Mouse (Mus musculus) kidney, postnatal 36 days (tissue): ENCODE measurements around the gene Kdm6b.
A peak's percentile ranks its signal among the peaks of the same experiment; 100 is the strongest.

Experiments used
- DNase-seq, 2 experiments: peaks; one replicate each; pipeline ENCODE4 v3.0.0; 2021 to 2022; ENCODE audit warnings: mixed read lengths in 2 of 2

The Kdm6b gene

DNA sequence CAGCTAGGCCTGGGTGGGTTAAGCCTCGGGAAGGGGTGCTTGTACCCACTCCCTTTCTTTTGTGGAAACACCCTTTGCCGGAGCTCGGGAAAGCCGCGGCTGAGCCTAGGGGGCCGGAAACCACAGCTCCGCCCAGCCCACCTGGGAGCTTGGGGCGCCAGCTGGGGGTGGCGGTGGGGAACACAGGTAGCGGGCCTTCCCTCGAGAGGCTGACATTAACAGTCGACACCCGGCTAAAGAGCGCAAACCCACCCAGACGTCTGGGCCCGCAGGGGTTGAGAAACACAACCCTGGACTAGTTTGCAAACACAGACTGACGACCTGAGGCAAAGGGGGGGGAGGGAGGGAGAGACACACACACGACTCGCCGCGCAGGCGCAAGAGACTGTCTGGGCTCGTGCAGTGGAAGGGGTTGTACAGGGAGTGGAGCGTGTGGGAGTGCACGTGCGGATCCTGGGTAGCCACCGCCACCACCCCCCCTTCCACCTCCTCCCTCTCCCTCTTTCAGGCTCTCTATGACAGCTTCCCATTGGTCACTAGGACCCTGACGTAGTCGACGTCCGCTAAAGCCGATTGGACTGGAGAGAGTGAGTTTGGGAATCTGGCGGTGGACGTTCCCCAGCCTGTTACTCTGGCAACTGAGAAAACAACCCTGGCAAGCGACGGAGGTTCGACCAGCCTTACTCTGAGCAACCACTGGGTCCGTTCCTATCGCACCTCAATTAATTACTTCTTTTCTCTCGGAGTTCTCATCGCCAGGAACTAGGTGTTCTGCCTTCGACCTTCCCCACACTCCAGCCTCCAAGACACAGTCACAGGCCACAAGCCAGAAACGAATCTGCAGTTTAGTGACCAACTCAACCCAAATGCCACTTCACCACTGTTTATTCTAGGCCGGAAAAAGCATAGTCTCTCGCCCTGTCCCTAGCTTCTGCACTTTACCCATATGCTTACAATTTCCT is 5.3 kb upstream of the Kdm6b start:
- DNase-seq, result peak; percentile 95 to 98

DNA sequence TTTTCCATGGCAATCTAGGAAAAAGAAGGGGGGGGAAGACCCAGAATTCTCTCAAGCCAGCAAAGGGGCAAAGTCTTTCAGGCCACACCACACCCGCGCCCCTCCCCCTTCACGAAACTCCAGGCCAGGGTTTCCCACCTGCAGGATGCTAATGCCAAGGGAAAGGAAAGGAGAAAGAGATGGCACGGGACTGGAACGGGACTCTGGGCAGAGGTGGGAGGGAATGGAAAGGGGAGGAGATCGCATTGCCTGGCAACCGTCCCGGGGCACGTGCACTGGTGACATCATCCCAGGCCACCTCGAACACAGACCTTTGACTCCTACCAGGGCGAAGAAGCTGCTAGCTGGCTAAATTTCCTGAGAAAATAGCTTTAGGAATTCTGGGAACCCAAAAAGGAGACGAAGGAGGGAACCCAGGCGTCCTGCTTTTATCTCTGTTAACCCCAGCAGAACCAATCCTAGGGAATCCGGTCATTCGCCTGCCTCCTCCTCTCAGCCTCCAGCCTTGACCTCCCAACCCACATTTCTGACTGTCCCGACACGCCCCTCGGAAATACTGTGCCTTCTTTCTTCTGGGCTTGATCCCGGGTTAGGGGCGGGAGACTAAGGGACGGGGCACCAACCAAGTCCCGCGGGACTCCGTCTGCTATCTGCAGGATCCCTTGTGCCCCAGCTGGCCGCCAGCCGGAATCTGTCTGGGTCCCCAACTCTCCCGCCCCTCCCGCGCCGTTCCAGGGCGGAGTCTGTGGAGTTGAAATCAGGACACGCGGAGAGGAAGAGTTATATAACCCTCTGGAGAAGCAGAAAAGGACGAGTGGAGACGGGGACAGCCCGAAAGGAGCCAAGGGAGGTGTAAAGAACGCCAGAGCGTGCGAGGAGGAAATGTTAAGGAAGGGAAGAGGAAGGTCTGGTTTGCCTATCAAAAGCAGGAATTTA is 4.2 kb upstream of the Kdm6b start:
- peak; percentile 98 to 99 for DNase-seq

DNA sequence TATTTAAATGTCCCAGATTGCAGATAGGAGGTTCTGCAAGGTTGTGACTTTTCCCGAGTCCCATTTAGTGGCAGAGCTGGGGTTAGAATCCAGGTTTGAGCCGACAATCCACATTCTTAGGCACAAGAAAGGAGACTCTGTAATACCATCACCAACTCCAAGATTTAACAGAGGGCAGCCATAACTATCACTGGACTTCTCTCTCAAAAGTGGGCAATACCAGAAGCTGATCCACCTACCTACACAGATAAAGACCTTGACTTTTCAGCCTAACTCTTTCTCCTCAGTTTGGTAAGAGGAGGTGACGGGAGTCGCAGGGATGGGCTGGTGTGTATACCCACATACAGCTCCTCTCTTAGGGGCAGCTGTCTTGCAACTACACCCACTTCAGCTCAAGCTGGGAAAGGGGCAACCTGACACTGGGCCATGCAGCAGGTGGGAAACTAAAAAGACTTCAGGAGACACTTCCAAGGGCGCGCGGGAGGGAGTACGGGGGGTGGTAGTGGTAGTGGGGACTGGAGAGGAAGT is 3.5 kb upstream of the Kdm6b start:
- DNase-seq, result no peak

DNA sequence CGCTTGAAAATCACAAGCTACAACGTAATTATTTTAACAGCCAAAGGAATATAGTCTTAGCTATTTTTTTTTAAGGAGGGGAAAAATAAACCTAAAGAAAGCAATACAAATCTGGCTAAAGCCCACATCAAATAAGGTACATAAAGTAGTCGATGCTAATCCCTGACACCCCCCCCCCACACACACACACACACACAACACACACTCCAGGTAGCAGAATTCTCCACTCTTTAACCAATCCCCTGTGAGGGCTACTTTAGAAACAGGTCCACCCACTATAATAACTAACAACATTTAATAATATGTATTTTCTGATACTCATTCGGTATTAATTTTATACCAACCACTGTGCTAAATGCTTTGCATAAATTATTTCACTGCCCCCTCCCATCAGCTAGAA is 3.0 kb upstream of the Kdm6b start:
- DNase-seq, result no peak

DNA sequence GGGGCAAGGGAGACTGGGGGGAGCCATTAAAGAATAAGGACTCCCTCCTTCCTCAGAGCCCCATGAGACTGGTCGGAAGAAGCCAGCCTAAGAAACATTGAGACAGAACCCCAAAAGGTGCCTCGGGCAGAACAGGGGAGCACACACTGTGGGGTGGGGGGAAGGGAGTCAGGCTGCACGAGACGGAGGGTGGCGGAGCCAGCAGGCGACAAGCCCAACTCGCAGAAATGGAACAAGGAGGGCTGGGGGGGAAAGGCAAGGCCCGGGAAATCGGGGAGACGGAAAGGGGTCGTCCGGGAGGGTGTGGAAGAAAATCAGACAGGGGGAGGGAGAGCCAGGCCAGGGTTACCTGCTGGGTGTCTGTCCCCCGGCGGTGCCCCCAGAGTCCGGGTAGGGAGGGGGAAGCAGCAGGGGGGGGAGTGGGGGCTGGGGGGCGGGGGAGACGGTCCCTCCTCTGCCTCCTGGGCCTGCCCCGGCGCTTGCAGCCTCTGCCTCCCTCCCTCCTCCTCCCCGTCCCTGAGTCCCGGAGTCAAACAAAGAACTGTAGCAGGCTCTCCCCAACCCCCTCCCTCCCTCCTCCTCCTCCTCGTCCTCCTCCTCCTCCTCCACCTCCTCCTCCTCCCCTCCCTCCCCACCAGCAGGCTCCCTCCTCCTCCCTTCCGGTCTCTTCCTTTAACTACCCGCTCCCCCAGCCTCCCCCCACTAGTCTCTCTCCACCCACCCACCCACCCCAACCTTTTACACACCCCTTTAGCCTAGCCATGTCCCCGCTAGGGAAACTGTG is 2.4 kb upstream of the Kdm6b start:
- DNase-seq, result peak; percentile 68 to 69

DNA sequence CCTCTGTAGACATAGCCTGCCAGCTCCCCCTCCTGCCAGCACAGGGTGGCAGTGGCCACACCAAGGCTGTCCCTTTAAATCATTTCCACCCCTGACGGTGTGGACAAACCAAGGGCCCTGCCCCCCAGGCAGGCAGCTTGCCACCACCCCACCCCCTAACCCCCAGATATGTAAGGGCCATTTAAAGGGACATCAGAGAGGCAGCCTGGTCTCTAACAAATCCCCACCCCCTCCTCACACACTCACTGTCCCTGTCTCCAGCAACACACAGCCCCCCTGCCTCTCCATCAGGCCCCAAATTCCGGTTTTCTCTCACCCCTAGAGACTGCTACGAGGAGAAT is 1.8 kb upstream of the Kdm6b start:
- DNase-seq, result peak; percentile 77 to 80

DNA sequence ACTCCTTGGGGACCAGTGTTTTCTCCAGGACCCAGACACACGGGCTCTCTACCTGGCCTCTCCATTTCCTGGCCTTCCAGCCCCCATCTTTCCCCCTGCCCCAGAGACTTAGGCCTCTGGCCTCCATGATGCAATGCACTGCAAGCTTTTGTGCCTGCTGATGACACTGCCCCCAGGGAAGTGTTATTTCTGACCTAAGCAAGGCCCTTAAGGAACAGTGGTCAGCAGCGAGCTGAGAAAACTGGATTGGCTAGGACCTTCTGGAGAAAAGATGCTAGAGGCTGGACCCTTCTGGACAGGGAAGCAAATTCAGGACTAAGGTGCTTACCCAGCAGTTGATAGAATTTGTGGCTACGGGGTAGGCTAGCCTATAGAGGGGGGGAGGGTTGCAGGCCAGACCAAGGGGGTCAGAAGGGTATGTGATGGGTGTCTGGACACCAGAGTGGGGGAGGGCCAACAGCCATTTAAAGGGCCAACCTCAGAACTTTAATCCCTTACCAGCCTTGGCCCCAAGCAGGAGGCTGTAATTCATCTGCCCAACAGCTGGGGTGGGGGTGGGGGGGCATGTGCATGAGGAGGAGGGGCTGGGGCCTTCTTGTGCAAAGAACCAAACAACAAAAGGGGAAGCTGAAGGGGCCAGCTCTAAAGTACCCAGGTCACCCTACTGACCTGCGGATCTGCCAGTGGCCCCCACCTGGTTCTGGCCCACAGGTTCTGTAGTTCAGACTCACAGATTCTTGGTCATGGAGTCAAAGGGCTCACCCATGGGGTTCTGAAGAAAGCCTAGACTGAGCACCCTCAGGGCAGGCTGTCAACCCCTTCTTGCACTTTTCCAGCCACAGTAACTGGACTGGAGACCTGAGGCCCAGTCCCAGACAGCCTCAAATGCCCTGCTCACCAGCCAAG is 1.2 kb upstream of the Kdm6b start:
- DNase-seq, result peak in 1 of 2 experiments; percentile 18

DNA sequence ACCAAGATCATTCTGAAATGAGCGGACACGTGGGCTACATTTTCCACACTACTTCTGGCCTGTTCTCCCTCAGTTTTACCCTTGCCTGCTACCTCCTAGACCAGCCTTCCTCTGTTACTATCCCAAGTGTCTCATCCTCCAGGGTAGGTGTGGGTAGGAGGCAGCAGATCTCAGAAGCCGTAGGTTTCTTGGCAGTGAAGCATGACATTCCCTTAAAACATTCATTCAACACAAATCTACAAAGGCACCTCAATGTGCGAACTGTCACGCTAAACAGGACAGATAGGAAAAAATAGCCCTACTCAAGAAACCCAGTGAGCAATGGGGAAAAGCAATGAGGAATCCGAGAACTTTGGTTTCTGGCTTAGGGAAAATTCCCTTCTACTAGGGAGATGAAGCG is 927 bp downstream of the Kdm6b start:
- no peak for DNase-seq

DNA sequence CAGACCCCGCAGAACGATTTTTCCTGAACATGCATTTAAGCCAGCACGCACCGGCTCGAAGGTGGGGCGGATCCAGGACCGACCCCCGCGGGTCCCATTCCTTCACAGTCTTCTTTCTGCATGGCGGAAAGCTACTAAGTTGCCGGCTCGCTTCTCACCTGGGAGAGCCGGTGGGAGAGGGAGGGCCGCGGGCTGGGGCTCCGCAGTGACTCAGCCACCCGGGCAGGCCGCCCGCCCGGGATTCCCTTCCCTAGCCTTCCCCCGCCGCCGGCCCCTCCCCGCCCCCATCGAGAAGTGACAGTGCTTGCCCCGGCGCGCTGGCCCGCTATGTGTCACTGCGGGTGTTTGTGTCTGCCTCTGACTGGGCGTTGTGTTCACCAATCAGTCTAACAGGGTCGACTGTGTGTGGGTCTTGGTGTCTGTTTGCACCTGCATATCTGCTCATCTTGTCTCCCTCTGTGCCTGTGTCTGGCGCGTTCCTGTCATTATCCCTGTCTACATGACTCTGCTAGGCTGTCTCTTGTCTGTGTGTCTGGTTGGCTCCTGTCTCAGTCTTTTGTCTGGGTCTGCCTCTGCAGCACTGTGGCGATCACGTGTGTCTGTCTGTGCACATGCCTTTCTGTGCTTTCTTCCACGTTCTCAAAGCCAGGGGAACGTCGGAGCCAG is 1.8 kb downstream of the Kdm6b start:
- DNase-seq, result peak; percentile 64 to 84

DNA sequence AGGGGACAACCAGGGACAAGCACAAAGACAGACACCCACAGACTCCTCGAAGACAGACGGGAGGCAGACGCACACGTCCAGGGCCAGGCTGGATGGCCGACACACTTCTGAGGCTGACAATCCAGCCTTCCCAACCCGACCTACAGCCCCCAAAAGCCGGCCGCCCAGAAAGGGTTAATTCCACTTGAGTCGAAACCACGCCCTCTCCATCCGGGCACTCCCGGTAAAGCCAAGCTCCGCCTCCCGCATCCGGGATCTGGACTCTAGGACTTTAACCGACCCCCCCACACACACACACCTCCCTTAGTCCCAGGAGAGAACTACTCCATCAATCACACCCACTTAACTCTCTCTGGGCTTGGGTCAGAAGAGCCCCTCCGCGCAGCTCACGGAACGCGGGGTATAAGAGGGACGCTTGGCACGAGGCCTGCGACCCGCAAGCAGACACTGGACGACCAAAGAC is 2.4 kb downstream of the Kdm6b start:
- DNase-seq, result peak; percentile 98 to 99

DNA sequence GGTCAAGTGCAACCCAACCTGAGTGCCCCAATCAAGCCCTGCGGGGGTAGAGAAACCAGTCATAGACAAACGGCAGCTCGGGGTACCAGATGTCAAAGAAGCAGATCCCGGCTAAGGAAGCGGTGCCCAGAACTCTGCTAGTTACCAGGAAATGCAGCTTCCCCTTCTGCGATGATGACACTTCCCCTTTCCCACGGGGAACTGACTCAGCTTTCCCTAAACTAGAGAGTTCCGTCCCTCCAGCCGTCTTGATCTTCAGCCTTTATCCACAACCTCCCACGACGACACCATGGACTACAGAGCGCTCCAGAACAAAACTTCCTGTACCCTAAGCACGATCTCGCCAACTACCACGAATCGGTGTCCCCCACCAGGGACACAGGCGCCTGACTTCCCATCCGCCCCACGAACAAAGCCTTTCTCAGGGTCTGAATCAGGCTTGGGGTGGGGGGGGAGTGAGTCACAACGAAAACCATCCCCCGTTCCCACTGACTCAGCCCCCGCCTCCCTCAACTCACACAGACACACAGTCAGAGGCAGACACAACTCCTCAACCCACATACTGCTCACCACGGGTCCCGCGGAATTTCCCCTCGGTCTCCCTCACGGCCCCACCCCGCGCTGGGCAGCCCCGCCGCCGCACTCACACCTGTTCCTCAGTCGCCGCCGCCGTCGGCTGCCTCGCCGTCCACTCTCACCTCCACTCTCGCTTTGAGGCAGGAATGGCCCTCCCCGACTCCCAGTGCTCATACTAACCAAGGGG is 3.0 kb downstream of the Kdm6b start:
- DNase-seq, result peak; percentile 65 to 76

DNA sequence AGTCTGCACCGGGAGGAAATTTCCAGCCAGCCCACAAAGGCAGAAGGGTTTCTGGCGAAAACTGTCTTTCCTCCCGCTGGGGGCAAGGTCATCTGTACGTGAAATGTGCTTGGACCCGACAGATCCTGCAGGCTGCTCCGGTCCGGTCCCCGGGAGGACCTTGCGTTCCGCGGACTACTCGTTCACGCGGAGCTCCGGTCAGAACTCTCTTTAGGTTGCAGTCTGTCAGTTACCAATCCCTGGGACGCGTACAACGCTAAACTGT is 3.5 kb downstream of the Kdm6b start:
- no peak for DNase-seq

DNA sequence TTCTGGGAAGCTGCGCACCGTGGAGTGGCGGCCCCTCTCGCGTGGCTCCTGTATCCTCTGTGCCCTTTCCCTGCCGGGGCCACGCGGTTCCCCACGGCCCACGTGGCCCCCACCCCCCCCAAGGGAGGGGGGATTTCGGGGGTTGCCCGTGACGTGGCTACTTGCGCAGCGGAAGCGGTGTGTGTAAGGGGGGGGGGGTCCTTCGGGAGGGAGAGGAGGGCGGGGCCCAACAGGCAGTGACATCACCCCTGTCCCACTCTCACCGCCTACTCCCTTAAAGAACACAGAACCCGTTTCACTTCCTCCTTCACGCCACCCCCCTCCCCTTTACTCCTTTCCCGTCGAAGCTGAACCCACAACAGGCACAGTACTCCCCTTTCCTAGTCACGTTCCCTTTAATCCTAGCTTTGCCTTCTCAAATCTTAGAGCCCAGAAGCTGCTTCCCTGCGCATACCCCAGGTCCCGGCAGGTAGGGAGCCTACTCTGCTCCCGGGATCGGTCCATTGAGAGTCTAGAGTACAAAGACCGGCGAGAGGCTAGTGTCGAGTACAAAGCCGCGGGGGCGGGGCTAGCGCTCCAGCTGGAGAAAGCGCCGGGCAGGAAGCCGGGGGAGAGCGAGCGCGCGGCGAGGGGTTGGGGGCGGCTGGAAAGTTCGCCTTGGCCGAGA is 4.0 kb downstream of the Kdm6b start:
- peak; percentile 94 to 97 for DNase-seq

DNA sequence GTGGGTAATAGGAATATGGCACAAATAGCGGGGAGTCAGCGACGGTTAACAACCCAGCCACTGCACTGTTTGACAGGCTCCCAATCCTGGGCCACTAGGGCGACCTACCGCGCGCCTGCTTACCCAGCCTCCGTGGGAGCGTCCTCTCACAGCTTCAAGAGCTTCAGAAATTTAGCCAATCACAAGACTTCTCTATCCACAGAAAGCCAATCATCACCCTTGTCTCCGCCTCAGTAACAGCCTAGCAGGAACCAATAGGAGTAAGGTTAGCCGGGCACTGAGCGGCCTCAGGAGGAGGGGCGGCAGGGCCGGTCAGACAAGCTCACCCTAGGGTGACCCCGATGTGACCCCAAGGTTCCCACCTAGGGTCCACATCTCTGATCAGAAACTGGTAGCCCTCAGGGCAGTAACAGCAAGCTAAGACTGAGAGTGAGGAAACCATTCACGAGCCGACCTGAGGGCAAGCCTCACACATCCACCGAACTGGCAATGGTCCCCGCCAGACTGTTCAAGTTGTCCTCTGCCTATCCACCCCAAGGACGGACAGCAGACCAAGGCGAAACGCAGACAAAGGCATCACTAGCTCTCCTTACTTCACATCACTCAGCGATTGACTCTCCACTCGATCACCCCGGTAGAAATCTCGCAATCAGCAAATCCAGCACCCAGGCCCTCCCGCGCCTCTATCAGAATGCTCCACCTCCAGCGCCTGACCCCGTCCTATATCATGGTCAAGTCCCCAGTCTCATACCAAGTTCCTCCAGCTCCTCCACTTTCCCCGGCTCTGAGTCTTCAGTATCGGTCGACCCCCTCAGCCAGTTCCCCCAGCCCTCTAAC is 4.7 kb downstream of the Kdm6b start:
- peak; percentile 85 to 95 for DNase-seq

DNA sequence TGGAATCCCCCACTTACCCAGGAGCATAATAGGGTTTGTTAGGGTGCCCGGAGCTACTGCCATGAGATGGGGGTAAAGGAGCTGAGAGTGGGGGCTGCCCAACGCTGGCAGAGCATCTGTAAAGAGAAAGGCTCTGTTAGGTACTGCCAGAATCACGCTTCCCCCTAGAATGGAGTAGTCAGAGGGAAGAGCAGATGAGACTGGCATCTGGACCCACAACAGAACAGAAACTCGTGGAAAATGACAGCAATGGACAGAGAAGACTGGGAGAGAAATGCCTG is 5.8 kb downstream of the Kdm6b start:
- DNase-seq, result no peak

DNA sequence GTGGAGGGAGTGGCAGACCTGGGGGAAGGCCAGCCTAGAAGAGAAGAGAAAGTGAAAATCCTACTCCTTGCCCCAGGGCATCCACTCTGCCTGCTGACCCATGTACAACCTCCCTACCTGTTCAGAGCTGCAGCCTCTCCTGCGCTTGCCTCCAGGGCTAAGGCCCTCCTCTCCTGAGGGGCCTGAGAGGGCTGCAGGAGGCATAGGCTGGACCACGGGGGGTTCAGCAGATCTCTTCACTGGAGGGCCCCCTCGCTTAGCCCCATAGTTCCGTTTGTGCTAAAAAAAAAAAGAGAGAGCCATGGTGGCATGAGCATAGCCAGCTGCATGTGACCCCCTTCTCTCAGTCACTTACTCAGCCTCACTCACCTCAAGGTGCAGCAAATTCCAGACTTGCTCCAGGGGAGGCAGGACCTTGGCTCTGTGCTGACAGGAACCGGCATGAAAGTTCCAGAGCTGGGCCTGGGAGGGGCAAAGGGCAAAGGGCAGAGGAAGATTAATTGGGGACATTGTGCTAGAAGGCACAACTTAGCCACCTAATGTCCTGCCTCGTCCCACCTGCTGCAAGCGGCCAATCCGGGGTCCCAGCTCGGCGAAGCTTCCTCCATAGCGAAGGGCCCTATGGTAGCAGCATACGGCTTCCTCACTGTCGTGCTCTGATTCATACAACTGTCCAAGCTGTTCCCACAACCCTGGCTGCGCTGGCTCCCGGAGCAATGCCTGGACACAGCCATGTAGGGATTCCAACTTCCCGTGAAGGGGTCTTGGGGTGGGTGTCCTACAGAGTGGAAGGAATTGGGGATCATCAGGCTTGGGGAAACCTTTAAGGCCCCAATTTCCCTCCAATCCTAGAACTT is 6.4 kb downstream of the Kdm6b start:
- peak; percentile 65 to 73 for DNase-seq

DNA sequence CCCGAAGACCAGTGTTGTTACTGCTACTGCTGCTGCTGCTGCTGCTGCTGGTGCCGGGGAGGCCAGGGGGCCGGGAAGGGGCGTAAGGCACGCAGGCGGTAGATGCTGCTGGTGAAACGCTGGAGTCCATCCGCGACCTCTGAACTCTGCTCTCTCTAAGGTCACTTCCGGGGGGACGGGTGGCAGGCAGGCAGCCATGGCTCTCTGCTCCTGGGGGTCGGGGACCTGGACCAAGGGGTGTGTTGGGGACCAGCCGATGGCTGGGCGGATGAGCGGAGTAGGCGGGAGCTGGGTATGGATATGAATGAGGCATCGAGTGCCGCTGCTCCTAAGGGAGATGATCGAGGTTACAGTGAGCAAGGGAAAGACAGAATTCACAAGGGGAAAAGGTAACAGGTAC is 7.2 kb downstream of the Kdm6b start:
- DNase-seq, result no peak
